Mouse (Mus musculus) fibroblast of lung, adult 2 months (primary cell): Measurements from ENCODE around the gene Porcn.

Source experiments
- DNase-seq: peaks from one replicate; pipeline ENCODE4 v3.0.0-alpha.2; 2011; ENCODE audit warnings: low read depth

Gene Porcn

GRCm38 (mm10) chrX:8206015-8206693 lies at the start of gene Porcn:
Gene Porcn (minus strand): TSS chrX:8206525.
- peak; percentile 26 for DNase-seq

- no peak for DNase-seq
These were observed 49.5 kb upstream of the Porcn start for GRCm38 (mm10) chrX:8255807-8256206.

GRCm38 (mm10) chrX:8253711-8254110 lies 47.4 kb upstream of the Porcn start:
- no peak for DNase-seq

GRCm38 (mm10) chrX:8252334-8253285 lies 46.3 kb upstream of the Porcn start, which contains the start of gene Ftsj1:
Gene Ftsj1 (minus strand): TSS chrX:8252406.
- DNase-seq: peak; percentile 79

- DNase-seq: no peak
These were observed 45.5 kb upstream of the Porcn start for GRCm38 (mm10) chrX:8251789-8252333.

- DNase-seq: no peak
These were observed 42.3 kb upstream of the Porcn start for GRCm38 (mm10) chrX:8248542-8249120.

GRCm38 (mm10) chrX:8247680-8248079 lies 41.4 kb upstream of the Porcn start:
- DNase-seq: no peak

- no peak for DNase-seq
These were observed 32.6 kb upstream of the Porcn start for GRCm38 (mm10) chrX:8238804-8239395.

GRCm38 (mm10) chrX:8236704-8237103 lies 30.4 kb upstream of the Porcn start:
- peak; percentile 24 for DNase-seq

- no peak for DNase-seq
These were observed 27.3 kb upstream of the Porcn start for GRCm38 (mm10) chrX:8233602-8234001.

- DNase-seq: no peak
These were observed 23.9 kb upstream of the Porcn start for GRCm38 (mm10) chrX:8230272-8230671.

- DNase-seq: no peak
These were observed 17.1 kb upstream of the Porcn start for GRCm38 (mm10) chrX:8223473-8223872.

GRCm38 (mm10) chrX:8222678-8223421 lies 16.5 kb upstream of the Porcn start:
- peak; percentile 68 for DNase-seq

- no peak for DNase-seq
These were observed 16.0 kb upstream of the Porcn start for GRCm38 (mm10) chrX:8222296-8222677.

- no peak for DNase-seq
These were observed 13.3 kb upstream of the Porcn start for GRCm38 (mm10) chrX:8219651-8220050.

- DNase-seq: no peak
These were observed 11.8 kb upstream of the Porcn start for GRCm38 (mm10) chrX:8218114-8218513.

- no peak for DNase-seq
These were observed 11.1 kb upstream of the Porcn start for GRCm38 (mm10) chrX:8217383-8217782.

- DNase-seq: no peak
These were observed 5.3 kb upstream of the Porcn start for GRCm38 (mm10) chrX:8211490-8212207.

GRCm38 (mm10) chrX:8209720-8210119 lies 3.4 kb upstream of the Porcn start:
- no peak for DNase-seq

GRCm38 (mm10) chrX:8207224-8207623 lies 899 bp upstream of the Porcn start:
- DNase-seq: no peak
